ENCODE assay signal across 28 mouse cellular contexts in genomic region chr11:83810441-83810840, GRCm38 (mm10). TPM values are rescaled to one million over a fixed set of nuclear protein-coding genes. Genes with fewer than 3 reads are reported as not detected.
DNase-seq lines count a peak whose midpoint lies in the region; ATAC-seq and TF ChIP-seq lines count a peak whose summit lies in the region.
"Had no signal": no experiment of that assay in that cellular context is flagged by ENCODE, and none has a peak within 500 bp of the region (broad histone marks: within the 10 kb centered on the region; RNA-seq: fewer than 3 reads in every experiment).

No protein-coding gene starts in this region.

- H3K36me3 ChIP-seq in kidney, embryonic 16.5 days (ENCODE audit: insufficient read depth, low read length): no peaks in the 10 kb centered on the region
- no peaks in the 10 kb centered on the region for H3K36me3 ChIP-seq in forebrain, embryonic 16.5 days (ENCODE audit: control insufficient read depth, insufficient read depth)
- H3K36me3 ChIP-seq in hindbrain, embryonic 14.5 days (replicated peaks; ENCODE audit: control insufficient read depth, insufficient read depth): no peaks in the 10 kb centered on the region
- H3K36me3 ChIP-seq: embryonic facial prominence, embryonic 13.5 days; embryonic facial prominence, embryonic 15.5 days; forebrain, embryonic 10.5 days; forebrain, embryonic 12.5 days; G1E had no signal

- 0 out of 2 replicates have a peak overlapping the region, but pooled peaks have one; percentile 1 for H3K9ac ChIP-seq in kidney, embryonic 16.5 days (replicated peaks; ENCODE audit: low read length)
- H3K9ac ChIP-seq in forebrain, embryonic 16.5 days (replicated peaks; ENCODE audit: low read depth, low read length): no peak overlapping the region
- no peak overlapping the region for H3K9ac ChIP-seq in hindbrain, embryonic 14.5 days
- H3K9ac ChIP-seq: embryonic facial prominence, embryonic 13.5 days; embryonic facial prominence, embryonic 15.5 days; forebrain, embryonic 12.5 days; forebrain, postnatal 0 days had no signal

- CTCF ChIA-PET in Patski (lab: Charles Lee): interaction anchor here (0.8 to 2.5 kb wide), 8 partner anchors 8 to 129 kb away, joined by 3 to 7 read pairs (median 4); partner anchors contain the start of gene Hnf1b

- H3K27me3 ChIP-seq in kidney, embryonic 16.5 days (ENCODE audit: insufficient read depth, low read length): no peaks in the 10 kb centered on the region
- no peaks in the 10 kb centered on the region for H3K27me3 ChIP-seq in Patski
- no peaks in the 10 kb centered on the region for H3K27me3 ChIP-seq in forebrain, embryonic 16.5 days (replicated peaks; ENCODE audit: control insufficient read depth, insufficient read depth, low read length)
- no peaks in the 10 kb centered on the region for H3K27me3 ChIP-seq in hindbrain, embryonic 14.5 days (ENCODE audit: control insufficient read depth, insufficient read depth, low read length)
- H3K27me3 ChIP-seq: embryonic facial prominence, embryonic 13.5 days; embryonic facial prominence, embryonic 15.5 days had no signal

- no peaks in the 10 kb centered on the region; the same call in 1 of the 2 replicates for H3K9me3 ChIP-seq in kidney, embryonic 16.5 days (ENCODE audit: low read length)
- no peaks in the 10 kb centered on the region for H3K9me3 ChIP-seq in forebrain, embryonic 16.5 days (ENCODE audit: control insufficient read depth, low read length)
- H3K9me3 ChIP-seq in hindbrain, embryonic 14.5 days (ENCODE audit: control insufficient read depth, low read length): no peaks in the 10 kb centered on the region
- H3K9me3 ChIP-seq: embryonic facial prominence, embryonic 13.5 days; embryonic facial prominence, embryonic 15.5 days; forebrain, embryonic 10.5 days; forebrain, embryonic 12.5 days; G1E had no signal

- H3K4me3 ChIP-seq in kidney, embryonic 16.5 days (ENCODE audit: low read length): no peak overlapping the region
- H3K4me3 ChIP-seq in forebrain, embryonic 16.5 days (replicated peaks; ENCODE audit: low read length): no peak overlapping the region
- H3K4me3 ChIP-seq in hindbrain, embryonic 14.5 days (replicated peaks; ENCODE audit: low read length): no peak overlapping the region
- H3K4me3 ChIP-seq: embryonic facial prominence, embryonic 13.5 days; embryonic facial prominence, embryonic 15.5 days; erythroblast, embryonic 14.5 days; forebrain, embryonic 10.5 days; forebrain, embryonic 12.5 days had no signal

- intact Hi-C loops in left cerebral cortex, postnatal 25 days (cut with DNase I): no loop called here

- H3K4me1 ChIP-seq in kidney, embryonic 16.5 days (ENCODE audit: insufficient read depth, low read length): peaks cover 18% of the 10 kb centered on the region
- H3K4me1 ChIP-seq in forebrain, embryonic 16.5 days (replicated peaks; ENCODE audit: control insufficient read depth, insufficient read depth, low read length): no peaks in the 10 kb centered on the region
- H3K4me1 ChIP-seq in hindbrain, embryonic 14.5 days (replicated peaks; ENCODE audit: control insufficient read depth, insufficient read depth, low read length): no peaks in the 10 kb centered on the region
- H3K4me1 ChIP-seq: embryonic facial prominence, embryonic 15.5 days; forebrain, embryonic 12.5 days had no signal

- no peak for TF ChIP-seq CTCF in Patski (IDR thresholded peaks at IDR 0.05)

- in situ Hi-C loops in Patski (cut with MboI; ENCODE audit: low pct_unique_long_range_greater_than_20kb): no loop called here

- ATAC-seq in kidney, embryonic 16.5 days (ENCODE audit: low FRiP score, low TSS enrichment): no peak
- ATAC-seq in Patski: peak; percentile 56
- no peak for ATAC-seq in forebrain, embryonic 16.5 days
- no peak for ATAC-seq in hindbrain, embryonic 14.5 days (ENCODE audit: low FRiP score)
- ATAC-seq: forebrain, embryonic 14.5 days; forebrain, postnatal 0 days had no signal

- WGBS in kidney, embryonic 16.5 days: 56% methylated on average over 8 of the region's 8 CpGs
- WGBS in forebrain, embryonic 16.5 days: 78% methylated on average over 8 of the region's 8 CpGs
- WGBS in hindbrain, embryonic 14.5 days: 75% methylated on average over 8 of the region's 8 CpGs

- POLR2A ChIA-PET in Patski (lab: Charles Lee): interaction anchor here (0.9 to 2.8 kb wide), 2 partner anchors 40 to 153 kb away, joined by 3 to 11 read pairs; partner anchors contain the start of gene Hnf1b

- H3K27ac ChIP-seq in kidney, embryonic 16.5 days (ENCODE audit: low read length): peak overlapping the region; percentile 1; the same call in 1 of the 2 replicates
- H3K27ac ChIP-seq in forebrain, embryonic 16.5 days (ENCODE audit: low read length): no peak overlapping the region
- no peak overlapping the region for H3K27ac ChIP-seq in hindbrain, embryonic 14.5 days
- H3K27ac ChIP-seq: embryonic facial prominence, embryonic 13.5 days; embryonic facial prominence, embryonic 15.5 days; forebrain, embryonic 10.5 days; forebrain, embryonic 12.5 days had no signal

- H3K4me2 ChIP-seq in kidney, embryonic 16.5 days (replicated peaks; ENCODE audit: low read depth, low read length): no peak overlapping the region
- no peak overlapping the region for H3K4me2 ChIP-seq in forebrain, embryonic 16.5 days (ENCODE audit: low read length)
- no peak overlapping the region for H3K4me2 ChIP-seq in hindbrain, embryonic 14.5 days (replicated peaks)
- H3K4me2 ChIP-seq: embryonic facial prominence, embryonic 13.5 days; embryonic facial prominence, embryonic 15.5 days; forebrain, embryonic 12.5 days had no signal

- DNase-seq in kidney, postnatal 4 days: no peak
- DNase-seq in Patski (ENCODE audit: low read depth, low spot score) (no peak), ZHBTc4 (ENCODE audit: low read depth, low spot score) (peak; percentile 40)
- DNase-seq in hindbrain, embryonic 14.5 days (ENCODE audit: low spot score): no peak
- no peak for DNase-seq in left cerebral cortex, postnatal 25 days (ENCODE audit: low spot score in 2 of 2)
- DNase-seq: adrenal gland, adult 2 months; adrenal gland, postnatal 10 days; adrenal gland, postnatal 25 days; cerebellum, adult 11 months; cerebellum, adult 18-20 months; cerebellum, adult 8-10 months; cerebellum, adult 9-11 months; cerebellum, postnatal 14 days; cerebellum, postnatal 36 days; embryo, embryonic 11 days; forebrain, postnatal 0 days had no signal

RNA-seq across cellular contexts. Expression of gene Hnf1b, which starts 39.4 kb away (rescaled TPM):
- 90.9 and 104 TPM in 2 replicates for polyA plus RNA-seq in kidney, embryonic 16.5 days (2015; fragmentation: Nextera tagmentation; extraction: Ambion mirVana)
- polyA plus RNA-seq in Patski (2021): 167 TPM
- polyA plus RNA-seq in forebrain, embryonic 16.5 days (2015; fragmentation: Nextera tagmentation; extraction: Ambion mirVana): 0.16 TPM in 1 of 2 replicates, not detected in the other
- polyA plus RNA-seq in hindbrain, embryonic 14.5 days (2014; fragmentation: Nextera tagmentation; extraction: Ambion mirVana): 0.21 TPM in 1 of 2 replicates, not detected in the other
- total RNA-seq in left cerebral cortex, postnatal 25 days (2021): under 1 TPM; 0.18 to 0.30 TPM
- total RNA-seq: adrenal gland, adult 2 months; common myeloid progenitor, adult 5-6 weeks; forebrain, postnatal 0 days had no signal
- polyA plus RNA-seq: C2C12; embryonic facial prominence, embryonic 11.5 days; embryonic facial prominence, embryonic 13.5 days; embryonic facial prominence, embryonic 15.5 days; erythroblast, embryonic 14.5 days; forebrain, embryonic 10.5 days; forebrain, embryonic 12.5 days; G1E had no signal

RNA-seq across cellular contexts. Expression of gene Heatr6, which starts 56.9 kb away (rescaled TPM):
- 23.6 and 27.2 TPM in 2 replicates for polyA plus RNA-seq in kidney, embryonic 16.5 days (2015; fragmentation: Nextera tagmentation; extraction: Ambion mirVana)
- 17.6 TPM for polyA plus RNA-seq in Patski (2021)
- 34.5 and 41.0 TPM in 2 replicates for polyA plus RNA-seq in forebrain, embryonic 16.5 days (2015; fragmentation: Nextera tagmentation; extraction: Ambion mirVana)
- polyA plus RNA-seq in hindbrain, embryonic 14.5 days (2014; fragmentation: Nextera tagmentation; extraction: Ambion mirVana): 29.1 and 33.3 TPM in 2 replicates
- 10 to 100 TPM; 12.3 to 14.8 TPM for total RNA-seq in left cerebral cortex, postnatal 25 days (2021)

Comparison
In these comparisons a context has a peak if more than half of its experiments do, and no peak if none do; other contexts are left out.
1. RNA of gene Hnf1b, which starts 39.4 kb away (polyA plus RNA-seq): 167 TPM in Patski (single experiment) and 90.9 to 104 TPM in kidney, embryonic 16.5 days; 0.21 TPM in hindbrain, embryonic 14.5 days and 0.16 TPM in forebrain, embryonic 16.5 days; every median in the first group is over 10 times any median in the second.